Mouse (Mus musculus) brain, embryonic 18.5 days (tissue): ENCODE measurements around the gene Prl8a1.

Source experiments
- DNase-seq: peaks from one replicate; pipeline ENCODE4 v3.0.0-alpha.2; 2012; ENCODE audit warnings: low read depth, low spot score

Prl8a1 gene

GRCm38 (mm10) chr13:27582071-27582470, at the start of gene Prl8a1:
Prl8a1 (minus strand) TSS chr13:27582171.
- DNase-seq = no peak

GRCm38 (mm10) chr13:27610482-27610881, 28.5 kb upstream of the Prl8a1 start, which contains the start of gene Prl7b1:
Prl7b1 (minus strand) TSS chr13:27610582.
- no peak for DNase-seq

- DNase-seq = no peak
These were observed 17.5 kb downstream of the Prl8a1 start, which contains the start of gene Prl8a9 for GRCm38 (mm10) chr13:27564506-27564905. Prl8a9 (minus strand) TSS chr13:27564606.

- DNase-seq = no peak
These were observed 28.6 kb downstream of the Prl8a1 start for GRCm38 (mm10) chr13:27553336-27553735.
